Mouse (Mus musculus): ENCODE measurements around the gene 1110051M20Rik.
"Not testable (repeated sequence)": the region's sequence is repeated elsewhere in the genome, so short reads cannot be mapped to it uniquely, and the experiment has no call there.

1110051M20Rik gene

DNA sequence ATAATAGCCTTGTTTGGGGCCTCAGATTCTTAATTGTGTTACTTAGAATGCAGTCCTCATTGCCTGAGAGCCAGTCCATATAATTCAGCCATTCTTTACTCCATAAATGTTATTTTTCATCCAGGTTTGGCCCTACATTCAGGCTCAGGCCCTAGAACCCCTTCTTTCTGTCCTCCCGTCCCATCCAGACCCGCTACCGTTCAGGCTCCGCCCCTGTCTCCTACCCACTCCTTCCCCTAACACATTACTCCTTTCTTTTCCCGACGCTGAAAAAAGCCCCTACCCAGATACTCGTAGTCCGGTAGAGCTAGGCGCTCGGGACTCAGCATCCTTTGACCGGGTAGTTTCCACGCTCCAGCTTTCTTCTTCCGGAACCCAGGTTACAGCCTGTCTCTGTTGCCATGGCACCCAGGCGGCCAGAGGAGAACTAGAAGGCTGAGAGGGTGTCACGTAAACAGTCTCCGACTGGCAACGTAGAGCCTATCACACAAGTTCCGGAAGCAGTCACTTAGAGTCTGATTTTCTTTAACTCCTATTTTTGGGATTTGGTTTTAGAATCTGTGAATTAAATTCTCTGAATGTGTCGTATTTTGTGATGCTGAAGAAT is at the start of gene 1110051M20Rik:
1110051M20Rik (minus strand) TSS at position 419 of the 607 bp plus-strand sequence.
- DNase-seq (ENCODE audit: low read depth, low spot score) = peak; percentile 87

DNA sequence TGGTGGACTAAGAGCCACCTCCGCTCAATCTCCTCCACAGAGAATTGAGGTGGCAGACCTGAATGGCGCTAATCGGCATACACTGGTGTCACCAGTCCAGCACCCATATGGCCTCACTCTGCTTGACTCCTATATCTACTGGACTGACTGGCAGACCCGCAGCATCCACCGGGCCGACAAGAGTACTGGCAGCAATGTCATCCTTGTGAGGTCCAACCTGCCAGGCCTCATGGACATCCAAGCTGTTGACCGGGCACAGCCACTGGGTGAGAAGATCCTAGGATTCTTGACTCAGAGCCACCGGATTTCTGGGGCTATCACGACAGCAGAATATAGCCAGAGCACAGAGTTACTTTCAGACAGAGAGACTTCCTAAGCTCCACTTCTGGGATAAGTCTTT is 49.5 kb upstream of the 1110051M20Rik start:
- no peak for DNase-seq (ENCODE audit: low read depth, low spot score)

DNA sequence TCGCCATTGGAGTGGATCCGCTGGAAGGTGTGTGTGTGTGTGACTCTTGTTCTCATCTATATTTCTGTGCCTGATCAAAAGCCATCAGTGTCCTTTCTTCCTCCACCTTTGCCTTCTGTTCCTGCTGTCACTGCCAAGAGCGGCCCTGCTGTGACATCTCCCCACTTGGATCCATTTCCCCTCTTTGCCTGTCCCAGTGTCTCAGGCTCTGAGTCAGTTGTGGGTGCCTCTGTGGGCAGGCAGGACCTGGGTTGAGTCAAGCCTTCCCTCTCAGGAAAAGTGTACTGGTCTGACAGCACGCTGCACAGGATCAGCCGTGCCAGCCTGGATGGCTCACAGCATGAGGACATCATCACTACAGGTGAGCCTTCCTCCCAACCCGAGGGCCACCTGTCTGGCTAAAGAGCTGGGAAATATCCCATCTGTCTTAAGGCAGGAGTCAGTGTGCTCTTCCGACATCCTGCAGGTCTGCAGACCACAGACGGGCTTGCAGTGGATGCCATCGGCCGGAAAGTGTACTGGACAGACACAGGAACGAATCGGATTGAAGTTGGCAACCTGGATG is 47.6 kb upstream of the 1110051M20Rik start:
- no peak for DNase-seq (ENCODE audit: low read depth, low spot score)

DNA sequence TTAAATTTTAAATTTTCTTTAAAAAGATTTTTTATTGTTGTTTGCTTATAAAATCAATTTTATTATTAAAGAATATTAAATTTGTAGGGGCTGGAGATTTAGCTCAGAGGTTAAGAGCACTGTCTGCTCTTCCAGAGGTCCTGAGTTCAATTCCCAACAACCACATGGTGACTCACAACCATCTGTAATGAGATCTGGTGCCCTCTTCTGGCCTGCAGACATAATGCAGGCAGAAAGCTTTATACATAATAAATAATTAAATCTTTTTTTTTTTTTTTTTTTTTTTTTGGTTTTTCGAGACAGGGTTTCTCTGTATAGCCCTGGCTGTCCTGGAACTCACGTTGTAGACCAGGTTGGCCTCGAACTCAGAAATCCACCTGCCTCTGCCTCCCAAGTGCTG is 42.8 kb upstream of the 1110051M20Rik start:
- not testable (repeated sequence) for DNase-seq (ENCODE audit: low read depth, low spot score)

DNA sequence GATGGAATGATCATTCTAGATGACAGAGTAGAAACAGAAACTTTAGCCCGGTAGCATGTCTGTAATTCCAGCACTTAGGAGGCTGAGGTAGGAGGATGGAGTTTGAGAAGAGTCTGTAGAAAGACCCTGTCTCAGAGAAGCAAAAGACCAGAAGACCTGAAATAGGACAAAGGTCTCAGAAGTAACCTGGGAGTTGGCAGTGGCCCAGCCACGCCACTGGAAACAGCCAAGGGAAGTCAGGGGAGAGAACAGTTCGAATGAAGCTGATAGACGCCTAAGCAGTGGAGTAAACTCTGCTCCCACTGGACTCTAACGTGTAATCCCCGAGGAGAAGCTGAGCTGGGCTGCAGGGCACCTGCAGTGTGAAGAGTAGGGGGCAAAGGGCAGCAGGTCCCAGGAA is 40.8 kb upstream of the 1110051M20Rik start:
- DNase-seq (ENCODE audit: low read depth, low spot score) = no peak

DNA sequence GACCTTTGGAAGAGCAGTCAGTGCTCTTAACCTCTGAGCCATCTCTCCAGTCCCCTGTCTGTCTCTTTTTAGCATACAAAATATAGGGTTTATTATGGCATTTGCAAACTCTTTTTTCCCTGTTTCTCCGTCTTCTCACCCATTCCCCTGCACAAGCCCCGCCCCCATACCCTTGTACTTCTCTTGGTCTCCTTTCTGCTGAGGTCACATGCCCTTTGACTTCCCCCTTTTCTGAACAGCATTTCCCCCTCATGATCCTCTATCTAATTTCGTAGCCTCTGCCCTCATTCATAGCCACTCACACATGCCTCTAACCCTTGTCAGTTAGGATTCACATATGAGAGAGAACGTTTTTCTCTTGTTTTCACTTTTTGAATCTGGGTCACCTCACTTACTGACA is 40.2 kb upstream of the 1110051M20Rik start:
- no peak for DNase-seq (ENCODE audit: low read depth, low spot score)

DNA sequence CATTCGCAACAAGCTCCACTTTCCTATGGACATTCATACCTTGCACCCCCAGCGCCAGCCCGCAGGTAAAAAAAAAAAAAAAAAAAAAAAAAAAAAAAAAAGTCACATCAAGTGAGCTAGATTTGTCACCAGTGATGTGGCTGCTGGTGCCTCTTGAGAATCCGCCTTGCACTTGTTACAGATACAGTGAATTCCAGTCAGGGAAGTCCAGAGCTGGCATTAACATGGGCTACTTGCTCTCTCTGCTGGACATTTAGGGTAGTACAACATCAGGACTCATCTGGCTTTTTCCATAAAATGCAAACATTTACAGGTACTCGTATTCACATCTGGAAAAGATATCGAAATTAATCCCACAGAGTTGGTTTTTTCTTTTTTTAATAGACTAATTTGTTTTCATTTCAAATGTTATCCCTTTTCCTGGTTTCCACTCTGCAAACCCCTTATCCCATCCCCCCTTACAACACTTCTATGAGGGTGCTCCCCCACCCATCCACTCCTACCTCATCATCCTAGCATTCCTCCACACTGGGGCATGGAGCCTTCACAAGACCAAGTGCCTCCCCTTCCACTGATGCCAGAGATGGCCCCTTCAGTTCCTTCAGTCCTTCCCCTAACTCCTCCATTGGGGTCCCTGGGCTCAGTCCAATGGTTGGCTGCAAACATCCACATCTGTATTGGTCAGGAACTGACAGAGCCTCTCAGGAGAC is 36.5 kb upstream of the 1110051M20Rik start:
- no peak for DNase-seq (ENCODE audit: low read depth, low spot score)

DNA sequence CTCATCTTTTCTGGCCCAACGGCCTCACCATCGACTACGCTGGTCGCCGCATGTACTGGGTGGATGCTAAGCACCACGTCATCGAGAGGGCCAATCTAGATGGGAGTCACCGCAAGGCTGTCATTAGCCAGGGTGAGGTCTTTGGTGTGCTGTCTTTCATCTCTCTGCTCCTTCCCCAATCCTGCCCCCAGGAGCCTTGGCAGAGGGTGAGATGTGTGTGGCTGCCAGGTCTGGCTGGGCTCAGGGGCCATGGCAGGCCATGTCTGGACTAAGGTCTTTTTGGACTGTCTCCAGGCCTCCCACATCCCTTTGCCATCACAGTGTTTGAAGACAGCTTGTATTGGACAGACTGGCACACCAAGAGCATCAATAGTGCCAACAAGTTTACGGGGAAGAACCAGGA is 35.9 kb upstream of the 1110051M20Rik start:
- no peak for DNase-seq (ENCODE audit: low read depth, low spot score)

DNA sequence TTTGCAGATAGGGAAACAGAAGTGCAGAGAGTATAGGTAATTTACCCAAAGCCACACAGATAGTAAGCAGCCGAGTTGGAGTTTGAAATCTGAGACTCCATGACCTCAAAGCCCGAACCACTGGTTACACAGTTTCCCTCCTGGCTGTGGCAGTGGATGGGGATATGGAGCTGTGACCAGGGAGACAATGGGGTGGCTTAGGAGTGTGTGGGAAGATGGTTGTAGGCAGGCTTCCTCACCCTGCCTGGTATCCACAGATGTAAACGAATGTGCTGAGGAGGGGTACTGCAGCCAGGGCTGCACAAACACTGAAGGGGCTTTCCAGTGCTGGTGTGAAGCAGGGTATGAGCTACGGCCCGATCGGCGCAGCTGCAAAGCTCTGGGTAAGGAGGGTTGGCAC is 32.3 kb upstream of the 1110051M20Rik start:
- DNase-seq (ENCODE audit: low read depth, low spot score) = no peak

DNA sequence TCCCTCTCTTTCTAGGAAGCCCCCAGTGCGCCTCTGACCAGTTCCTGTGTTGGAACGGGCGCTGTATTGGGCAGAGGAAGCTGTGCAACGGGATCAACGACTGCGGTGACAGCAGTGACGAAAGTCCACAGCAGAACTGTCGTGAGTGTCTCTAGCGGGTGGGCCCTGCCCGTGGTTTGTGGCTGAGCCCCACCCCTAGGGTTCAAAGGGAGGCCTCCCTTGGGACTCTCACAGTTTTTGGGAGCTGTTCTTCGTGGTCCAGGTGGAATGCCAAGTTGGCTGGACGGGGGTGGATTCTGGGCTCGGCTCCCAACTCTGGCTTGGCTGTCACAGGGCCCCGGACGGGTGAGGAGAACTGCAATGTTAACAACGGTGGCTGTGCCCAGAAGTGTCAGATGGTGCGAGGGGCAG is 31.8 kb upstream of the 1110051M20Rik start:
- DNase-seq (ENCODE audit: low read depth, low spot score) = no peak

DNA sequence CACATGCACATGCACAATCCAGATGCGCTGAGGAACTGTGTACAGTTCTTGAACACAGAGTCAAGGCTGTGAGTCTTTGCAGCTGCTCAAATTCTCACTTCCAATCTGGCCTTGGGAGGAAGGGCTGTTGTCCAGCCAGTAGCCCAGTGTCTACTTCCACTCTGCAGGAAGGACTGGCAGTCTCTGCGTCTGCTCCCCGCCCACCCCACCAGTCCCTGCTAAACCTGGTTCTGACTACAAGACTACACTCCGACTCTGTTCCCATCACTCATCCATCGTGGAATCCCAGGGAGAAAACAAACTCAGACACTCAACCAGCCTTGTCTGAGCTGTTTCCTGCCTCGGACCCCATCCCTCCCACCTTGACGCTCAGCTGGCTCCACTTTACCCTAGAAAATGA is 31.3 kb upstream of the 1110051M20Rik start:
- no peak for DNase-seq (ENCODE audit: low read depth, low spot score)

DNA sequence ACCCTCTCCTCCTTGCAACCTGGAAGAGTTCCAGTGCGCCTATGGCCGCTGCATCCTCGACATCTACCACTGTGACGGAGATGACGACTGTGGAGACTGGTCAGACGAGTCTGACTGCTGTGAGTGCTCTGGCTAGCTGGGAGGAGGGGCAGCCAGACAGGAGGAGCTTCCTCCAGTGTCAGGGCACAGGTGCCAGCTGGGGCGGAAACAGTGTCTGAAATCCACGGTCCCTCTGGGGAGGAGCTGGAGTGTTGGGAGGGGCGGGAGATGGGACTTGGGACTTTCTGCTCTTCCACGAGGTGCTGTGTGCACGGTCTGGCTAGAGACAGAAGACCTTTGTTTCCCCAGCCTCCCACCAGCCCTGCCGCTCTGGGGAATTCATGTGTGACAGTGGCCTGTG is 29.9 kb upstream of the 1110051M20Rik start:
- DNase-seq (ENCODE audit: low read depth, low spot score) = no peak

DNA sequence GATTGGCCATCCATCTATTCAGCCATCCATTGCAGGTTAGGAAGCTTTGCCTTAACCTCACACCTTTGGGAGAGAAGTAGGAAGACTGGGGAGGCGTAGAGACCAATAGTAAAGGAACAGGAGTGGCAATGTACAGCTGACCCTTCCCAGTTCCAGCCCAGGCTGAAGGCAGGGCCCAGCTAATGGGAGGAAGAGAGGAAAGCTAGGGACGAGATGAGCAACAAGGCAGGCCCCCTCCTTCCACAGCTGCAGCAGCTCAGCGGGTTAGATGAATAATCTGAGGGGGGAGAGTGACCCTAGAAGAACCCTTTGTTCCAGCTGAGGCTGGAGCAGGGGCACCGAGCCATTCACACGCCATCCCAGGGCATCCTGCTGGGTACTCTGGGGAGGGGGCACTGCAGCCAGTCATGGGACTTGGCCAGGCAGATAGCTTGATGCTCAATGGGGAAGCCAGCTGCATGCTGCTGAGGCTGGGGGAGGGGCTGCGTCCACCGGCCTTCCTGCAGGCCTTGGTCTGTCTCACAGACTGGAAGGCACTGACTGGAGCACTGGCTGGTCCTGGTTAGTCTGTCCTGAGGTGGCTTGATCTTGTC is 25.6 kb upstream of the 1110051M20Rik start:
- DNase-seq (ENCODE audit: low read depth, low spot score) = no peak

DNA sequence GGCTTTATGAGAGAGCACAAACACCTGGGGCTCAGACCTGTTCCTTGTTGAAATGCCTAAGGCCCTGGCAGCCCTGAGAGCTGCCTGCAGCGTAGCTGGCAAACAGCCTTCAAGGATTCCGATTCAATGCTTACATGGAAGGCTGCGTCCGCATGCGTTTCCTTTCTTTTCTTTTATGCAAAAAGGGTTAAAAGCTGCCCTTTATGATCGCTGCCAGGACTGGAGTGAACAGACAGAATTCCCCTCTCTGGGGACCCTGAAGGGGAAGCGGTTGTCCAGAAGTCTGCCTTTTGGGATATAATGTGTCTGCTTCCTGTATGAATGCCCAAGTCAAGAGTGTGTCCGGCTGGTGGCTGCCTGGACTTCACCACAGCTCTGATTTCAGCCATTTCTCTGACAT is 23.1 kb upstream of the 1110051M20Rik start:
- DNase-seq (ENCODE audit: low read depth, low spot score) = no peak

DNA sequence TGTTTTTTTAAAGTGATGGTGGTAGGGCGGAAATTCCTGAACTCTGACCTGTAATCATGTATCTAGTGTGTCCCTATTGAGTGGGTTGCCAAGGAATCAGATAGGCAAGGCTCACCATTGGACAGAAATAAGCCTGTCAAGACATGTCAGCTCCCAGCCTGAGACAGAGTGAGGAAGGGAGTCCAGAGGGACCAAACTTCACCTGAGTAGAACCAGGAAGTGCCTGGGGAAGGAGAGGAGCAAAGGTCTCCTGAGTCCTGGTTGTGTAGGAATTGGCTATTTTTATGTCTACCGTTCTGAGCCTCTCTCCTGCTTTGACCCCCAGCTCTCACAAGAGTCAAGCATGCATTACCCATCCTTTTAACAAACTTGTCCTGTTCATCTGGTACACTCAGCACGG is 21.4 kb upstream of the 1110051M20Rik start:
- no peak for DNase-seq (ENCODE audit: low read depth, low spot score)

DNA sequence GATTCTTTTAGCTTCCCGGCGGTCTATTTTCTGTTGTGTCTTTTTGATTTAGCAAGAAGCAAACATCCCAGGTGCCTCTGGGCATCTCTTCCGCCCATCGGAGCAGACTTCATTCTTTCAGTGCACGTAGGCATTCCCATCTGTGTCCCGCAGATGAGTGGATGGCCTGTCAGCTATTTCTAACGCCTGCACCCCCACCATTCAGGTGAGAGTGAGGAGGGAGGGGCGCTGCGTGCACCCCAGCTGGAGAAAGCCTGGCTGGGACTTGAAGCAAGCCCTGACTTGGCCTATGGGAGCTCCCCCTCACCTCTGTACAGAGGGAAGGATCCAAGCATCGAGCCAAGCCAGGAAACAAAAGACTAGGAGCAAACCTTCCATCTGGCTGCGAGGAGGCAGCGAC is 18.2 kb upstream of the 1110051M20Rik start:
- no peak for DNase-seq (ENCODE audit: low read depth, low spot score)

DNA sequence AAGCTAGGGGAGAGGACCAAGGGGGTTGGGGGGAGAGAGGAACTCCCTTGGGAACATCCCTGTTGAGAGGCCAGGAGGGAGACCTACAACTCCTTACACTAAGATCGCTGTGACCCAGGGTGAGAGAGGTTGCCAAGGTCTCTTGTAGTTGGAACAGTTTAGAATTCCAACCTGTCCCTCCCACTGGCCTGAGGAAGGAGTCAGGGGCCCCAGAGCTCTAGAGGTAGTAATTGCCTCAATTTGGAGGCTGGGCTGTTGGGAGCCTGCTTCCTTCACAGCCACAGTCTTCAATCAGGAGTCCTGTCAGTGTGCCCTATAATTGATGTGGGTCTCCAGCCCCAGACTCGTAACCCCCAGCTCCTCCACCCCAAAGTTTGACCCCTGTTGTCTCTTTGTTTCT is 17.7 kb upstream of the 1110051M20Rik start:
- no peak for DNase-seq (ENCODE audit: low read depth, low spot score)

DNA sequence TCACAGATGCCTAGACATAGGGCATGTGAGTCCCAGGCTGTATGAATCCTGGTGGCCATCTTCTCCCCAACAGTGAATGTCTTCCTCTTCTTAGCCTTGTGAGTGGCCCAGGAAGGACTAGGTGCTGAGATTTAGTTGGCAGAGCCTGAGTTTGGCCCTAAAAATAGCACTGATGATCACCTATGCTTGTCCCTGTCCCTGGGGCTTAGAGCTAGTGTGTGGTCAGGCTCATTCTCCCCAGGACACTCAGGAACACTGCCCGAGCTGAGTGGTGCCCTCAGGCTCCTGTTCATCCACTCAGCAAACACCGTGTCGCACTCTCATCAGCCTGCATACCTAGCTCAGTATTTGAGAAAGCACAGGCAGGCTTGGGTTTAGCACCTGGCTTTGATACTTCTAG is 16.8 kb upstream of the 1110051M20Rik start:
- no peak for DNase-seq (ENCODE audit: low read depth, low spot score)

DNA sequence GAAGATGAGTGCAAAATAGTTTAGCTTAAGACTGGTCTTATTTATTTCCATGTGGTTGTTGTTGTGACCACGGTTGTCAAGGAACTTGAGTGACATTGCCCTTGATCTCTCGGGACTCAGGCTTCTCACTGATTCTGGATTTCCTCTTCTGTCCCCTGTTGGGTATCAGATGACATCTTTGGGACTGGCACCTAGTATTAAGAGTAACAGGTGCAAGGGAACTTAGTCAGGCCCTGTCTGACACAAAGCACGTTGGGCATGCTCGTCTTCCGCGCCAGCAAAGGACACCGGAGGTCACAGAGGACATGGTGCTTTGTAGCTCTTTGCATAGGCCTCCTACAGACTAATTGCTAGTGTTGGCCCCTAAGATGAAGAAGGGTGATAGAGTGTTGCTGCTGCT is 16.3 kb upstream of the 1110051M20Rik start:
- DNase-seq (ENCODE audit: low read depth, low spot score) = no peak

DNA sequence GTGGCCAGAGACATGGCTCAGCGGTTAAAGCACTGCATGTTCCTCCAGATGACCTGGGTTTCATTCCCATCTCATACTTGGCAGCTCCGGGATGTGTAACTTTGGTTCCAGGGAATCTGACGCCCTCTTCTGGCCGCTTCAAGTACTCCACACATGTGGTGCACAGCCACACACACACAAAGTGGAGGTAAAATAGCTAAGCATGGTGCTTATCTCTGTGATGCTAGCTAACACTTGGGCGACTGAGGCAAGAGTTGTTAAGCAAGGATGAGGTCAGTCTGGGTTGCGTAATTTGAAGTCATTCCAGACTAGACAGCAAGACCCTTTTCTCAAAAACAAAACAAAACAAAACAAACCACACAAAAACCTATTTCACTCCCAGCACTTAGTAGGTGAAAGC is 15.6 kb upstream of the 1110051M20Rik start:
- no peak for DNase-seq (ENCODE audit: low read depth, low spot score)

DNA sequence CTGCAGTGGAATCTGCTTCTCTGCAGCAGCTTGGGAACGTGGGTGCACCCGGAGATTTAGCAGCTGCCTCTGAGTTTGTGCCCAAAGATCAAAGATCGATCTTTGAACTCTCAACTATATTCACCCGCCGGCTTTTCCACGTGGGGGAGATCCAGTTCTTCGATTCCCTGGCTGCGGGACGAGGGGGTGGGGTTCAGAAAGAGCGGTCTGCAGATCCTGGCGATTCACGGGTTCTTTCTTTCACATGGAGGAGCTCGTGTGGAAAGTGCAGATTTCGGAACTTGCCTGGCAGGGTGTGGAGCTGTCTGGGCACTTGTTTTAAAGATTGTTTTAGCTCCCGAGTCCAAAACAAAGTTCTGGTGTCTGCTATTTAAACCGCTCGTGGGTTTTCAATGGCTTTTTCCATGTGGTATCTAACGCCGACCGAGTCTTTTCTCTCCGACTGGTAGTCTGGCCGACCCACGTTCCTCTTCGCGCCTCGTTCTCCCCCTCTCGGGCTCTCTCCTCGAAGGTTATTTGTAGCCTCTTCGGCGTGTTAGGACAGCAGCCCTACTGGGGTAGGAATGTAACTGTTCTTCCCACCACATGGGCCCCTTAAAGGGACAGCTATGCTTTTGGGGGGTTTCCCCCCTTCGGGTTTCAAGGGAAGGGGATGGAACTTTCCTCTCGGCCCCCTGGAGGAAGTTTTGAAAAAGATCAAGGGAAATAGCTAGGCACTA is 14.3 kb upstream of the 1110051M20Rik start:
- no peak for DNase-seq (ENCODE audit: low read depth, low spot score)

DNA sequence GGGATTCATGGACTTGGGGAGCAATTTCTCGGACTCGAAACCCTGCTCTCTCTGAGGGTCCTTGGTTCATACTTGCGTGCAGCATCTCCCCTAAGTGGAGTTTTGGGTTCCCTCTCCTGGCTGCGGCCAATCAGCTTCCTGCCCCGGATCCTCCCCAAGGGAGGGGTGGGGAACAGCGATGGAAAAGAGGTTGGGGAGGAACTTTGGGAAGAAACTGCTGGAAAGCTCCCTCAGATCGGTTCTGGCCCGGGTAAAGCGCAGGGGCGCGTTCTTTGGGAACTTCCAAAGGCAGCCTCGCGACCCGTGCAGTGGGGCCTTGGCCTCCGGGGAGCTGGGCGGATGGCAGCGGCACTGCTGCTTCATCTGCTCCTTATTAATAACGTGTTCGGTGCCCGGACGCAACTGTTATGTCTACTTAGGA is 13.8 kb upstream of the 1110051M20Rik start:
- no peak for DNase-seq (ENCODE audit: low read depth, low spot score)

Measured in brain, embryonic 18.5 days (tissue).